Mouse (Mus musculus): ENCODE measurements around the gene Btbd7.

GRCm38 (mm10) chr12:102878031-102878823 is at the start of gene Btbd7:
- TF ChIP-seq CTCF (IDR thresholded peaks at IDR 0.05; ENCODE audit: low read depth) (no peak), EP300 (IDR thresholded peaks at IDR 0.05; ENCODE audit: low read depth) (no peak)
